Mouse (Mus musculus): Measurements from ENCODE around the gene Gdpd3.

GRCm38 (mm10) chr7:126746798-126747197 is 19.3 kb upstream of the Gdpd3 start:
- TF ChIP-seq CTCF (IDR thresholded peaks at IDR 0.05; ENCODE audit: low read depth) (no peak), EP300 (IDR thresholded peaks at IDR 0.05; ENCODE audit: low read depth) (no peak)
